Mouse (Mus musculus) intestine, embryonic 15.5 days (tissue): ENCODE measurements at regions not wholly inside any gene's neighbourhood (a gene's known extent, or its start where the extent isn't known, plus 50 kb on each side); places are given as distances from the start of the nearest gene placed in this dataset.

Source experiments
- ATAC-seq: fragments of 200-750 bp; cut with Nextera tagmentation; 2 replicates; pipeline ENCODE4 v1.8.0; 2017; ENCODE audit warnings: moderate TSS enrichment, moderate library complexity
- H3K27ac ChIP-seq: fragments of 300-500 bp; sonication (generic); 2 replicates; pipeline ENCODE4 v1.5.1; 2015; ENCODE audit warnings: mild to moderate bottlenecking, inconsistent platforms
- H3K27me3 ChIP-seq: fragments of 300-500 bp; sonication (generic); replicated peaks from 2 replicates; pipeline ENCODE4 v1.6.1; 2015; ENCODE audit warnings: inconsistent platforms
- H3K36me3 ChIP-seq: fragments of 300-500 bp; sonication (generic); 2 replicates; pipeline ENCODE4 v1.6.1; 2015; ENCODE audit warnings: inconsistent platforms
- H3K4me1 ChIP-seq: fragments of 300-500 bp; sonication (generic); replicated peaks from 2 replicates; pipeline ENCODE4 v1.6.1; 2015; ENCODE audit warnings: inconsistent platforms
- H3K4me2 ChIP-seq: fragments of 300-500 bp; sonication (generic); replicated peaks from 2 replicates; pipeline ENCODE4 v1.6.1; 2015; ENCODE audit warnings: mild to moderate bottlenecking, inconsistent platforms
- H3K4me3 ChIP-seq: fragments of 300-500 bp; sonication (generic); replicated peaks from 2 replicates; pipeline ENCODE4 v1.5.1; 2015; ENCODE audit warnings: inconsistent platforms
- H3K9ac ChIP-seq: fragments of 300-500 bp; sonication (generic); 2 replicates; pipeline ENCODE4 v1.6.1; 2015; ENCODE audit warnings: inconsistent platforms
- H3K9me3 ChIP-seq: fragments of 300-500 bp; sonication (generic); 2 replicates; pipeline ENCODE4 v1.6.1; 2016; ENCODE audit warnings: inconsistent platforms
- WGBS: fragments of 180-500 bp; shearing (Covaris S2); methylation state at CpG from one replicate; pipeline ENCODE4 v1.1.7; 2015; 5-methylcytosine and 5-hydroxymethylcytosine counted together

- no peak overlapping the region for H3K27ac ChIP-seq
- no peak overlapping the region for H3K4me3 ChIP-seq
- H3K9ac ChIP-seq: no peak overlapping the region
- H3K4me2 ChIP-seq: peak overlapping the region; percentile 22; the same call in 1 of the 2 replicates
- no peaks in the 10 kb centered on the region for H3K36me3 ChIP-seq
- no peaks in the 10 kb centered on the region for H3K27me3 ChIP-seq
- H3K4me1 ChIP-seq: peaks cover 3% of the 10 kb centered on the region
- no peaks in the 10 kb centered on the region for H3K9me3 ChIP-seq
- WGBS: 41% methylated on average over 10 of the region's 10 CpGs
- no peak for ATAC-seq
These were observed 208.9 kb upstream of the Atp5g3 start for GRCm38 (mm10) chr2:74120051-74120450.

- peak overlapping the region; percentile 22; the same call in 1 of the 2 replicates for H3K4me2 ChIP-seq
- no peaks in the 10 kb centered on the region for H3K9me3 ChIP-seq
- no peaks in the 10 kb centered on the region for H3K27me3 ChIP-seq
- no peak overlapping the region for H3K27ac ChIP-seq
- 34% methylated on average over 17 of the region's 17 CpGs for WGBS
- no peaks in the 10 kb centered on the region for H3K36me3 ChIP-seq
- no peak overlapping the region for H3K4me3 ChIP-seq
- peaks cover 3% of the 10 kb centered on the region for H3K4me1 ChIP-seq
- no peak for ATAC-seq
- H3K9ac ChIP-seq: no peak overlapping the region
These were observed 208.2 kb upstream of the Atp5g3 start for GRCm38 (mm10) chr2:74119167-74119937.

- H3K36me3 ChIP-seq: no peaks in the 10 kb centered on the region
- H3K4me2 ChIP-seq: no peak overlapping the region
- no peak for ATAC-seq
- no peaks in the 10 kb centered on the region for H3K27me3 ChIP-seq
- no peak overlapping the region for H3K27ac ChIP-seq
- H3K4me1 ChIP-seq: no peaks in the 10 kb centered on the region
- H3K9me3 ChIP-seq: no peaks in the 10 kb centered on the region
- H3K9ac ChIP-seq: no peak overlapping the region
- H3K4me3 ChIP-seq: no peak overlapping the region
- 80% methylated on average over 4 of the region's 4 CpGs for WGBS
These were observed 195.3 kb upstream of the Atp5g3 start for GRCm38 (mm10) chr2:74106472-74106871.

GRCm38 (mm10) chr2:74099671-74100372, 188.7 kb upstream of the Atp5g3 start:
- no peak for ATAC-seq

GRCm38 (mm10) chr2:74096809-74097208, 185.7 kb upstream of the Atp5g3 start:
- no peak for ATAC-seq
- 71% methylated on average over 2 of the region's 2 CpGs for WGBS
- H3K4me3 ChIP-seq: no peak overlapping the region

More at GRCm38 (mm10) chr2:74099671-74100372, 188.7 kb upstream of the Atp5g3 start:
- H3K27me3 ChIP-seq: no peaks in the 10 kb centered on the region
- no peaks in the 10 kb centered on the region for H3K36me3 ChIP-seq
- H3K27ac ChIP-seq: no peak overlapping the region
- no peaks in the 10 kb centered on the region for H3K9me3 ChIP-seq
- no peaks in the 10 kb centered on the region for H3K4me1 ChIP-seq
- no peak overlapping the region for H3K4me3 ChIP-seq
- H3K9ac ChIP-seq: no peak overlapping the region
- no peak overlapping the region for H3K4me2 ChIP-seq
- WGBS: 72% methylated on average over 9 of the region's 9 CpGs

GRCm38 (mm10) chr2:74093494-74093893, 182.4 kb upstream of the Atp5g3 start:
- H3K27ac ChIP-seq: no peak overlapping the region
- no peaks in the 10 kb centered on the region for H3K36me3 ChIP-seq
- H3K9ac ChIP-seq: no peak overlapping the region
- ATAC-seq: no peak
- H3K4me1 ChIP-seq: no peaks in the 10 kb centered on the region
- no peak overlapping the region for H3K4me3 ChIP-seq
- no peaks in the 10 kb centered on the region for H3K9me3 ChIP-seq
- 81% methylated on average over 7 of the region's 7 CpGs for WGBS
- H3K27me3 ChIP-seq: no peaks in the 10 kb centered on the region
- H3K4me2 ChIP-seq: no peak overlapping the region

More at GRCm38 (mm10) chr2:74096809-74097208, 185.7 kb upstream of the Atp5g3 start:
- Histone ChIP-seq H3K9ac (no peak overlapping the region), H3K4me1 (no peaks in the 10 kb centered on the region), H3K9me3 (no peaks in the 10 kb centered on the region), H3K27me3 (no peaks in the 10 kb centered on the region), H3K27ac (no peak overlapping the region), H3K36me3 (no peaks in the 10 kb centered on the region), H3K4me2 (no peak overlapping the region)

GRCm38 (mm10) chr2:74087375-74087774, 176.2 kb upstream of the Atp5g3 start:
- Histone ChIP-seq H3K9ac (no peak overlapping the region), H3K27me3 (no peaks in the 10 kb centered on the region), H3K4me3 (no peak overlapping the region), H3K4me1 (no peaks in the 10 kb centered on the region), H3K27ac (no peak overlapping the region), H3K4me2 (no peak overlapping the region), H3K9me3 (no peaks in the 10 kb centered on the region), H3K36me3 (no peaks in the 10 kb centered on the region)
- peak; percentile 53 for ATAC-seq
- WGBS: 53% methylated on average over 3 of the region's 3 CpGs

GRCm38 (mm10) chr2:74084971-74085370, 173.8 kb upstream of the Atp5g3 start:
- no peak overlapping the region for H3K4me2 ChIP-seq
- WGBS: 70% methylated on average over 6 of the region's 6 CpGs
- ATAC-seq: no peak
- H3K36me3 ChIP-seq: no peaks in the 10 kb centered on the region
- no peaks in the 10 kb centered on the region for H3K27me3 ChIP-seq
- no peaks in the 10 kb centered on the region for H3K9me3 ChIP-seq
- no peak overlapping the region for H3K9ac ChIP-seq
- H3K27ac ChIP-seq: no peak overlapping the region
- no peak overlapping the region for H3K4me3 ChIP-seq
- H3K4me1 ChIP-seq: no peaks in the 10 kb centered on the region

- H3K27me3 ChIP-seq: no peaks in the 10 kb centered on the region
- H3K9me3 ChIP-seq: no peaks in the 10 kb centered on the region
- no peak overlapping the region for H3K4me3 ChIP-seq
- no peaks in the 10 kb centered on the region for H3K4me1 ChIP-seq
- no peak overlapping the region for H3K9ac ChIP-seq
- whole genome bisulfite sequencing: 76% methylated on average over 4 of the region's 4 CpGs
- H3K36me3 ChIP-seq: no peaks in the 10 kb centered on the region
- no peak overlapping the region for H3K27ac ChIP-seq
- no peak overlapping the region for H3K4me2 ChIP-seq
- ATAC-seq: no peak
These were observed 165.6 kb upstream of the Atp5g3 start for GRCm38 (mm10) chr2:74076774-74077173.

GRCm38 (mm10) chr2:74075566-74075965, 164.4 kb upstream of the Atp5g3 start:
- H3K9ac ChIP-seq: no peak overlapping the region
- no peak overlapping the region for H3K4me3 ChIP-seq
- no peaks in the 10 kb centered on the region for H3K9me3 ChIP-seq
- H3K36me3 ChIP-seq: no peaks in the 10 kb centered on the region
- ATAC-seq: no peak
- H3K4me1 ChIP-seq: no peaks in the 10 kb centered on the region
- WGBS: 74% methylated on average over 1 of the region's 1 CpGs
- H3K27ac ChIP-seq: no peak overlapping the region
- H3K27me3 ChIP-seq: no peaks in the 10 kb centered on the region
- H3K4me2 ChIP-seq: no peak overlapping the region

- Histone ChIP-seq H3K4me3 (no peak overlapping the region), H3K4me2 (no peak overlapping the region), H3K9me3 (no peaks in the 10 kb centered on the region), H3K4me1 (no peaks in the 10 kb centered on the region), H3K27me3 (no peaks in the 10 kb centered on the region), H3K27ac (no peak overlapping the region), H3K36me3 (no peaks in the 10 kb centered on the region), H3K9ac (no peak overlapping the region)
- WGBS: 92% methylated on average over 1 of the region's 1 CpGs
- ATAC-seq: no peak
These were observed 162.3 kb upstream of the Atp5g3 start for GRCm38 (mm10) chr2:74073396-74073795.

GRCm38 (mm10) chr2:74066652-74067051, 155.5 kb upstream of the Atp5g3 start:
- peak; percentile 63; the same call in 1 of the 2 replicates for ATAC-seq
- 4% methylated on average over 11 of the region's 11 CpGs for WGBS
- Histone ChIP-seq H3K36me3 (no peaks in the 10 kb centered on the region), H3K4me1 (no peaks in the 10 kb centered on the region), H3K4me2 (no peak overlapping the region), H3K9me3 (no peaks in the 10 kb centered on the region), H3K27ac (no peak overlapping the region), H3K27me3 (no peaks in the 10 kb centered on the region), H3K4me3 (no peak overlapping the region), H3K9ac (no peak overlapping the region)
